Mouse (Mus musculus) CH12.LX (cell line): ENCODE data around the gene Saa1. TPM values are rescaled to one million over a fixed set of nuclear protein-coding genes. Genes with fewer than 3 reads are reported as not detected.
A peak's percentile ranks its signal among the peaks of the same experiment; 100 is the strongest.

Experiments used
- DNase-seq: peaks from one replicate; pipeline ENCODE4 v3.0.0-alpha.2; 2013; ENCODE audit errors: extremely low read depth
- H3K27ac ChIP-seq: 2 replicates; pipeline ENCODE4 v1.5.1; 2012; ENCODE audit warnings: low read depth, mild to moderate bottlenecking, control low read depth, moderate library complexity; ENCODE audit not compliant: insufficient read depth
- H3K27me3 ChIP-seq: replicated peaks from 2 replicates; pipeline ENCODE3; 2012; ENCODE audit warnings: inconsistent platforms
- H3K36me3 ChIP-seq, 2 experiments: replicated peaks in 1 of 2; 2 replicates each; pipeline versions ENCODE3 to v1.6.1; 2012; ENCODE audit warnings: inconsistent platforms in 1 of 2, low read length in 1 of 2, mild to moderate bottlenecking in 1 of 2, mixed read lengths in 1 of 2, moderate library complexity in 1 of 2; ENCODE audit not compliant: control insufficient read depth in 1 of 2, insufficient read depth in 1 of 2
- H3K4me1 ChIP-seq, 2 experiments: 2 replicates each; pipeline ENCODE4 v1.6.1; 2012; ENCODE audit warnings: inconsistent platforms in 1 of 2, moderate library complexity in 1 of 2; ENCODE audit not compliant: insufficient read depth in 2 of 2, control insufficient read depth in 1 of 2
- H3K4me2 ChIP-seq: 2 replicates; pipeline ENCODE4 v1.6.1; 2012; ENCODE audit warnings: low read depth, mild to moderate bottlenecking, control low read depth; ENCODE audit not compliant: poor library complexity, insufficient read depth, severe bottlenecking
- H3K4me3 ChIP-seq, 3 experiments: fragments of 150-350 bp in 1 of 3; sonication (generic) in 1 of 3; replicated peaks in 1 of 3; 2 replicates each; pipeline versions ENCODE3 to v1.5.1; 2011 to 2012; ENCODE audit warnings: low read depth in 2 of 3, low read length in 2 of 3, mild to moderate bottlenecking in 2 of 3, moderate library complexity in 2 of 3, control low read depth in 1 of 3, improper control_type of control experiment in 1 of 3, inconsistent platforms in 1 of 3, mixed read lengths in 1 of 3; ENCODE audit not compliant: poor library complexity in 1 of 3
- H3K79me2 ChIP-seq: replicated peaks from 2 replicates; pipeline ENCODE4 v1.6.1; 2012; ENCODE audit warnings: mild to moderate bottlenecking, moderate library complexity; ENCODE audit not compliant: control insufficient read depth, poor library complexity, insufficient read depth, severe bottlenecking; ENCODE audit errors: extremely low read depth
- H3K9ac ChIP-seq: 2 replicates; pipeline ENCODE4 v1.6.1; 2012; ENCODE audit warnings: low read depth, mild to moderate bottlenecking, control low read depth, moderate library complexity; ENCODE audit not compliant: insufficient read depth
- H3K9me3 ChIP-seq: replicated peaks from 2 replicates; pipeline ENCODE3; 2012; ENCODE audit warnings: low read length, inconsistent platforms, mixed read lengths
- BHLHE40 ChIP-seq: IDR thresholded peaks from 2 replicates; pipeline ENCODE4 v1.6.1; 2011; ENCODE audit warnings: mild to moderate bottlenecking, low read depth, low read length, improper control_type of control experiment
- CHD2 ChIP-seq: IDR thresholded peaks from 2 replicates; pipeline ENCODE4 v1.6.1; 2011; ENCODE audit warnings: low read length, improper control_type of control experiment
- EP300 ChIP-seq: IDR thresholded peaks from 2 replicates; pipeline ENCODE4 v1.6.1; 2011; ENCODE audit warnings: low read length, improper control_type of control experiment
- ETS1 ChIP-seq: conservative IDR thresholded peaks from 2 replicates; pipeline ENCODE4 v1.6.1; 2012; ENCODE audit warnings: low read depth, mild to moderate bottlenecking, inconsistent platforms, low read length, improper control_type of control experiment, moderate library complexity
- GABPA ChIP-seq: IDR thresholded peaks from 2 replicates; pipeline ENCODE4 v1.6.1; 2012; ENCODE audit warnings: low read depth, low read length, improper control_type of control experiment, inconsistent platforms; ENCODE audit not compliant: insufficient replicate concordance
- HCFC1 ChIP-seq: IDR thresholded peaks from 2 replicates; pipeline ENCODE4 v1.6.1; 2012; ENCODE audit warnings: low read depth, mild to moderate bottlenecking, inconsistent platforms, low read length, improper control_type of control experiment
- IRF4 ChIP-seq: IDR thresholded peaks from 2 replicates; pipeline ENCODE4 v1.6.1; 2014; ENCODE audit warnings: low read depth, mild to moderate bottlenecking, inconsistent platforms, low read length, improper control_type of control experiment
- JUN ChIP-seq: IDR thresholded peaks from 2 replicates; pipeline ENCODE4 v1.6.1; 2011; ENCODE audit warnings: low read depth, mild to moderate bottlenecking, low read length, improper control_type of control experiment, moderate library complexity; ENCODE audit not compliant: insufficient read depth
- JUND ChIP-seq: conservative IDR thresholded peaks from 2 replicates; pipeline ENCODE4 v1.6.1; 2011; ENCODE audit warnings: low read depth, low read length, improper control_type of control experiment
- KAT2A ChIP-seq: IDR thresholded peaks from 2 replicates; pipeline ENCODE4 v1.6.1; 2012; ENCODE audit warnings: low read length, improper control_type of control experiment, inconsistent platforms; ENCODE audit not compliant: insufficient replicate concordance
- MEF2A ChIP-seq: IDR thresholded peaks from 2 replicates; pipeline ENCODE4 v1.6.1; 2014; ENCODE audit warnings: low read depth, mild to moderate bottlenecking, inconsistent platforms, low read length, improper control_type of control experiment, borderline replicate concordance
- MYC ChIP-seq: IDR thresholded peaks from 2 replicates; pipeline ENCODE4 v1.6.1; 2011; ENCODE audit warnings: low read depth, mild to moderate bottlenecking, improper control_type of control experiment, low read length
- NELFE ChIP-seq: IDR thresholded peaks from 2 replicates; pipeline ENCODE4 v1.6.1; 2011; ENCODE audit warnings: low read depth, low read length, improper control_type of control experiment
- NRF1 ChIP-seq: IDR thresholded peaks from 2 replicates; pipeline ENCODE4 v1.6.1; 2014; ENCODE audit warnings: low read depth, mild to moderate bottlenecking, inconsistent platforms, low read length, improper control_type of control experiment, moderate library complexity
- PAX5 ChIP-seq: IDR thresholded peaks from 2 replicates; pipeline ENCODE4 v1.6.1; 2012; ENCODE audit warnings: low read length, inconsistent platforms, mixed read lengths
- RAD21 ChIP-seq: IDR thresholded peaks from 2 replicates; pipeline ENCODE4 v1.6.1; 2011; ENCODE audit warnings: low read depth, mild to moderate bottlenecking, low read length, improper control_type of control experiment, moderate library complexity
- RCOR1 ChIP-seq: conservative IDR thresholded peaks from 2 replicates; pipeline ENCODE4 v1.6.1; 2012; ENCODE audit warnings: low read depth, mild to moderate bottlenecking, inconsistent platforms, low read length, improper control_type of control experiment
- SIN3A ChIP-seq: IDR thresholded peaks from 2 replicates; pipeline ENCODE4 v1.6.1; 2012; ENCODE audit warnings: low read length, improper control_type of control experiment, inconsistent platforms
- TCF12 ChIP-seq: IDR thresholded peaks from 2 replicates; pipeline ENCODE4 v1.6.1; 2014; ENCODE audit warnings: low read depth, mild to moderate bottlenecking, inconsistent platforms, low read length, improper control_type of control experiment
- USF1 ChIP-seq: IDR thresholded peaks from 2 replicates; pipeline ENCODE4 v1.6.1; 2014; ENCODE audit warnings: low read depth, mild to moderate bottlenecking, inconsistent platforms, low read length, improper control_type of control experiment
- USF2 ChIP-seq: conservative IDR thresholded peaks from 2 replicates; pipeline ENCODE4 v1.6.1; 2011; ENCODE audit warnings: low read depth, low read length, improper control_type of control experiment
- ZKSCAN1 ChIP-seq: IDR thresholded peaks from 2 replicates; pipeline ENCODE4 v1.6.1; 2012; ENCODE audit warnings: low read depth, inconsistent platforms, low read length, improper control_type of control experiment, borderline replicate concordance
- ZNF384 ChIP-seq: IDR thresholded peaks from 2 replicates; pipeline ENCODE4 v1.6.1; 2012; ENCODE audit warnings: low read depth, low read length, improper control_type of control experiment, inconsistent platforms
- dilution Hi-C: fragments of 300-500 bp; cut with MboI; formaldehyde crosslinking; loops from 2 replicates; pipeline ENCODE4 v1.14.3; 2020; ENCODE audit warnings: low sequenced_read_pairs; ENCODE audit not compliant: extremely low pct_unique_long_range_greater_than_20kb, extremely low pct_ligation_motif_present
- in situ Hi-C: fragments of 300-500 bp; cut with MboI; formaldehyde crosslinking; loops from 3 replicates; pipeline ENCODE4 v1.14.3; 2019; ENCODE audit warnings: low sequenced_read_pairs, low pct_ligation_motif_present, low pct_unique_long_range_greater_than_20kb, mixed read lengths
- polyA plus RNA-seq: library from polyadenylated mRNA; unstranded; fragments of >175 nt; gene quantifications from 2 replicates; pipeline ENCODE4 v1.2.1, GENCODE M21; 2012; ENCODE audit warnings: low read depth; ENCODE audit not compliant: insufficient read length
- total RNA-seq, 2 experiments: library from RNA; depleted of rRNA; stranded (reverse); fragments of 300-350 nt in 1 of 2; fragments of >200 nt in 1 of 2; gene quantifications; 2 replicates each; pipeline ENCODE4 v1.2.3; 2012 to 2014

Saa1 gene
- total and polyA plus RNA-seq, 3 experiments = not detected

DNA sequence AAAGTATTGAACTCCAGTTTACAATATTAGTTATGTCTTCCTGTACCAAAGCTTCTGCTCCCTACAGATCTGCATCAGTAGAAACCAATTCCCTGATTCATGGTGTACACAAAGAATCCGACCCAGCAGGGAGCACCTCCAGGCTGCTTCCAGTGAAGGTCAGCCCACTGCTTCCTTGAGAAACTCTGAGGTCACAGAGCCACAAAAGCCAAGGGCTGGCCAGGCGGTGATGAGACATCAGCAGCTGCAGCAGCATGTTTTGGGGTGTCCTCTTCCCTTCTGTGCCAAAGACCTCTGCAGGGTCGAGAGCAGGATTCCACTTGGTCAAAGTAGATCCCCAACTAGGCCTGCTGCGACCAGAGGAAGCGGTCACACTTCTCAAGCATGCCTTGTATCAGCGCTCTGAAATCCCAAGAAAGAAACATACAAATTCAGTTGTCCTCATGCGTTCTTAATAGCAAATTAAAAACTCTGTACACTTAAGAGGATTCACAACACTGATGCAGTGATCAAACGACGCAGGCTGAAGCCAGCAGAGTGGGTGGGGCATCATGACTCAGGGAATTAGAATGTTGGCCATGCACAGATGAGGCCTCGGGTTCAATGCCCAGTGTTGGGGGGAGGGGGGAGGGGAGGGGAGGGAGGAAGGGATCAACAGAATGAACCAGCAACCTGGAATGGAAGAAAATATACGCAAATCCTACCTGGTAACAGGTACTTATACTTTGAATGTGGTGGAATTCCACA lies 18.4 kb upstream of the Saa1 start:
- Histone ChIP-seq H3K4me2 (no peak overlapping the region), H3K79me2 (no peaks in the 10 kb centered on the region), H3K9me3 (no peaks in the 10 kb centered on the region), H3K27ac (no peak overlapping the region), H3K9ac (no peak overlapping the region), H3K27me3 (no peaks in the 10 kb centered on the region), H3K4me3 (no peak overlapping the region), H3K36me3 (peaks cover 41 to 71% of the 10 kb centered on the region in 2 experiments), H3K4me1 (no peaks in the 10 kb centered on the region)
- DNase-seq = no peak
- in situ Hi-C loops = no loop called here
- dilution Hi-C loops = no loop called here
- TF ChIP-seq GABPA (no peak), SIN3A (no peak), USF1 (no peak), JUN (no peak), NELFE (no peak), USF2 (no peak), CHD2 (no peak)

DNA sequence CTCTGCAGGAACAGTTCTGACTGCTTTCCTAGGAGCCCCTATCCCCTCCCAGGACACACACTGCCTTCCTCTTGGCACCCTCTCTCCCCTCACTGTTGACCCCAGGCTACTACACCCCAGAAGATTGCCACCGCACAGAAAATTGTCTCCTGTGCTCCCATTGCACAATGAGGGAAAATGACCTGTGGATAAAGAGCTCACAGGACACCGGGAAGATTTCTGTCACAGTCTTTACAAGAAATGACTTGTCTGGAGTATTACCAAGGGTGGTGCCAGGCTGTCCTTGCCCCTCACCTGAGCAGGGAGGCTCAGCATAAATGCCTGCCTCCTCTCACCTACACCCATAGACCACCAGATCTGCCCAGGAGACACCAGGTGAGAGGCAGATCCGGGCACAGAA lies 8.7 kb upstream of the Saa1 start, which contains the start of gene Saa2:
TSS of gene Saa2 (plus strand) at position 301 of the 400 bp plus-strand sequence.
- H3K36me3 ChIP-seq = no peaks in the 10 kb centered on the region
- no peak within 1 kb of the TSS for H3K4me3 ChIP-seq
- H3K79me2 ChIP-seq = no peaks in the 10 kb centered on the region
- no peak within 1 kb of the TSS for H3K4me2 ChIP-seq
- no peak for DNase-seq
- dilution Hi-C loops (no loop called here), in situ Hi-C loops (no loop called here)
- no peaks in the 10 kb centered on the region for H3K27me3 ChIP-seq
- H3K9me3 ChIP-seq = no peaks in the 10 kb centered on the region
- H3K4me1 ChIP-seq = peaks cover 12 to 35% of the 10 kb centered on the region in 2 experiments
- TF ChIP-seq ZNF384 (no peak), ETS1 (no peak), TCF12 (no peak), IRF4 (no peak), USF1 (no peak)
- TF ChIP-seq, all 38 proteins: peak for 0
- Histone ChIP-seq H3K9ac (no peak within 1 kb of the TSS), H3K27ac (no peak within 1 kb of the TSS)

GRCm38 (mm10) chr7:46748459-46748858 lies 5.7 kb upstream of the Saa1 start:
- H3K9ac ChIP-seq = peak overlapping the region; percentile 18; the same call in 1 of the 2 replicates
- dilution Hi-C loops (no loop called here), in situ Hi-C loops (no loop called here)
- TF ChIP-seq KAT2A (0 out of 2 replicates have a peak, but pooled peaks have one; percentile 17), USF2 (no peak), ZKSCAN1 (no peak), MEF2A (no peak), HCFC1 (no peak; the same call in 1 of the 2 replicates), NELFE (no peak), JUND (peak; percentile 52), BHLHE40 (no peak), RCOR1 (no peak), MYC (no peak), GABPA (no peak), EP300 (no peak; the same call in 1 of the 2 replicates), PAX5 (no peak), RAD21 (no peak), ETS1 (peak; percentile 31; the same call in 1 of the 2 replicates), NRF1 (no peak), ZNF384 (peak; percentile 96)

More at GRCm38 (mm10) chr7:46748459-46748858, 5.7 kb upstream of the Saa1 start:
- Histone ChIP-seq H3K4me2 (no peak overlapping the region), H3K4me3 (no peak overlapping the region), H3K27ac (no peak overlapping the region), H3K27me3 (no peaks in the 10 kb centered on the region), H3K4me1 (peaks cover 12 to 31% of the 10 kb centered on the region in 2 experiments), H3K9me3 (no peaks in the 10 kb centered on the region), H3K79me2 (no peaks in the 10 kb centered on the region), H3K36me3 (no peaks in the 10 kb centered on the region)
- DNase-seq = peak; percentile 69
